Mouse (Mus musculus): ENCODE data around the gene Ipo4. TPM values are rescaled to one million over a fixed set of nuclear protein-coding genes. Genes with fewer than 3 reads are reported as not detected.
A peak's percentile ranks its signal among the peaks of the same experiment; 100 is the strongest.

The Ipo4 gene
- polyA plus RNA-seq, 1 experiment from 2014 or later = 127 TPM

DNA sequence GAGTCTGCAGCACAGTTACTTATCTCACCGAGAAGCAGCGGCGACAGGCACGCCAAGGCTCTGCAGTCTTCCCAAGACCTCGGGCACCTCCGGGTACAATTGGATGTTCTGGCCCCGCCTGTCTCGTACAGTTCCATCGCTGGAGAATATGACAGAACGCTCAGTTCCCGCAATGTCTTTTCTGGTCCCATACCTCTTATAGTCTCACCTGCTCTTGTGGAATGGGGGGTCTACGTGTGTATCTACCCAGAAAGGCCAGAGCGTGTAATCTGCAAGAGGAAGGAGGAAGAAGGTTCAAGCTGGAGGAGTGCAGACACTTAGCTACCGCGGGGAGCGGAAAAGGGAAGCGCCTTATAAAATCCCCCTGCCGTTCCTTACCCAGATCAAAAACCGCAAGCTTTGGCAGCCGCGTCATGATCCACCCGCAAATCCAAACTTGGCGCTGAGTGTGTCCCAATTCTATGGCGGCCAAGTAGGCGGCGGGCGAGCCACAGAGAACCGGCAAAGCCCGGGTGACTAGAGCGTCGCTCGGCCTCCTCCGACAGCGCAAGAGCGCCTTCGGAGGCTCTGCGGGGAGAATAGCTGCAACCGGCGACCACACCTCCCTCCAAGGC is 24.3 kb upstream of the Ipo4 start, which contains the start of gene Mdp1:
Gene Mdp1 (minus strand): TSS at position 549 of the 614 bp plus-strand sequence.
- Histone ChIP-seq H3K4me1 (ENCODE audit: control insufficient read depth, insufficient read depth, low read length) (peaks cover 13% of the 10 kb centered on the region; the same call in 1 of the 2 replicates), H3K36me3 (ENCODE audit: control insufficient read depth, insufficient read depth, low read length) (peaks cover 37% of the 10 kb centered on the region), H3K27ac (replicated peaks; ENCODE audit: low read depth, low read length) (peak within 1 kb of the TSS; percentile 84), H3K27me3 (replicated peaks; ENCODE audit: control insufficient read depth, insufficient read depth, low read length) (no peaks in the 10 kb centered on the region), H3K9ac (ENCODE audit: low read depth, low read length) (peak within 1 kb of the TSS; percentile 82), H3K4me2 (ENCODE audit: low read depth, low read length) (peak within 1 kb of the TSS; percentile 65), H3K4me3 (ENCODE audit: low read depth, low read length) (peak within 1 kb of the TSS; percentile 78), H3K9me3 (ENCODE audit: control insufficient read depth, low read length) (no peaks in the 10 kb centered on the region)
- DNase-seq (ENCODE audit: low spot score) (peak; percentile 95), ATAC-seq (ENCODE audit: low read depth) (peak; percentile 97)
- under 1% methylated on average over 37 of the region's 39 CpGs for WGBS

GRCm38 (mm10) chr14:55658011-55658410 is 22.3 kb upstream of the Ipo4 start:
- Histone ChIP-seq H3K4me1 (ENCODE audit: control insufficient read depth, insufficient read depth, low read length) (peaks cover 13% of the 10 kb centered on the region; the same call in 1 of the 2 replicates), H3K4me3 (ENCODE audit: low read depth, low read length) (no peak overlapping the region), H3K27ac (replicated peaks; ENCODE audit: low read depth, low read length) (no peak overlapping the region), H3K36me3 (ENCODE audit: control insufficient read depth, insufficient read depth, low read length) (peaks cover 27% of the 10 kb centered on the region), H3K27me3 (replicated peaks; ENCODE audit: control insufficient read depth, insufficient read depth, low read length) (no peaks in the 10 kb centered on the region), H3K9me3 (ENCODE audit: control insufficient read depth, low read length) (no peaks in the 10 kb centered on the region), H3K4me2 (ENCODE audit: low read depth, low read length) (no peak overlapping the region), H3K9ac (ENCODE audit: low read depth, low read length) (no peak overlapping the region)
- WGBS = 94% methylated on average over 5 of the region's 5 CpGs
- ATAC-seq (ENCODE audit: low read depth) = no peak
- no peak for DNase-seq (ENCODE audit: low spot score)

DNA sequence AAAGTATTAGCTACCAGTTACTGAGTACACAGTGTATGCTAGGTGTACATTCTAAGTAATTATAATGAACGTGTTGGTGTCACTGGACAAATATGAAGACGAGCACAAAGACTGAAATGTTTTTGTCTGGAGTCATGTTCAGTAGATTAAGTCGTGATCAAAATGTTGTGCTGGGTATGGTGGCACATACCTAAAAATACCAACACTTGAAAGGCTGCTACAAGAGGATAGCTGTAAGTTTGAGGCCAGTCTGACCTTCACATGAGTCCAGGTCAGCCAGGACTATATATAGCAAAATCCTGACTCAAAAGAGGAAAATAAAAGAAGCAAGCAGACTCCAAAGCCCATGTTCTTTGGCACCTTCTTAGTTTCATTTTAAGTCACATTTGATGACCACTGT is 21.2 kb upstream of the Ipo4 start:
- no peak overlapping the region for H3K4me2 ChIP-seq (ENCODE audit: low read depth, low read length)
- H3K4me1 ChIP-seq (ENCODE audit: control insufficient read depth, insufficient read depth, low read length) = peaks cover 13% of the 10 kb centered on the region; the same call in 1 of the 2 replicates
- peaks cover 17% of the 10 kb centered on the region for H3K36me3 ChIP-seq (ENCODE audit: control insufficient read depth, insufficient read depth, low read length)
- H3K4me3 ChIP-seq (ENCODE audit: low read depth, low read length) = no peak overlapping the region
- ATAC-seq (ENCODE audit: low read depth) (no peak), DNase-seq (ENCODE audit: low spot score) (no peak)
- no peaks in the 10 kb centered on the region for H3K9me3 ChIP-seq (ENCODE audit: control insufficient read depth, low read length)
- H3K9ac ChIP-seq (ENCODE audit: low read depth, low read length) = no peak overlapping the region
- WGBS = 85% methylated on average over 3 of the region's 3 CpGs
- H3K27ac ChIP-seq (replicated peaks; ENCODE audit: low read depth, low read length) = no peak overlapping the region
- no peaks in the 10 kb centered on the region for H3K27me3 ChIP-seq (replicated peaks; ENCODE audit: control insufficient read depth, insufficient read depth, low read length)

- Histone ChIP-seq H3K4me1 (ENCODE audit: control insufficient read depth, insufficient read depth, low read length) (no peaks in the 10 kb centered on the region), H3K27ac (replicated peaks; ENCODE audit: low read depth, low read length) (no peak overlapping the region), H3K9ac (ENCODE audit: low read depth, low read length) (no peak overlapping the region), H3K36me3 (ENCODE audit: control insufficient read depth, insufficient read depth, low read length) (peaks cover 2% of the 10 kb centered on the region; the same call in 1 of the 2 replicates), H3K4me2 (ENCODE audit: low read depth, low read length) (no peak overlapping the region), H3K27me3 (replicated peaks; ENCODE audit: control insufficient read depth, insufficient read depth, low read length) (no peaks in the 10 kb centered on the region), H3K4me3 (ENCODE audit: low read depth, low read length) (no peak overlapping the region), H3K9me3 (ENCODE audit: control insufficient read depth, low read length) (no peaks in the 10 kb centered on the region)
- no peak for DNase-seq (ENCODE audit: low spot score)
- WGBS = 90% methylated on average over 7 of the region's 7 CpGs
- no peak for ATAC-seq (ENCODE audit: low read depth)
Observed at GRCm38 (mm10) chr14:55651528-55651927, 15.8 kb upstream of the Ipo4 start.

GRCm38 (mm10) chr14:55649884-55650283 is 14.1 kb upstream of the Ipo4 start, which contains the start of gene Tssk4:
Tssk4 (plus strand) TSS chr14:55650184.
- 91% methylated on average over 2 of the region's 2 CpGs for WGBS

DNA sequence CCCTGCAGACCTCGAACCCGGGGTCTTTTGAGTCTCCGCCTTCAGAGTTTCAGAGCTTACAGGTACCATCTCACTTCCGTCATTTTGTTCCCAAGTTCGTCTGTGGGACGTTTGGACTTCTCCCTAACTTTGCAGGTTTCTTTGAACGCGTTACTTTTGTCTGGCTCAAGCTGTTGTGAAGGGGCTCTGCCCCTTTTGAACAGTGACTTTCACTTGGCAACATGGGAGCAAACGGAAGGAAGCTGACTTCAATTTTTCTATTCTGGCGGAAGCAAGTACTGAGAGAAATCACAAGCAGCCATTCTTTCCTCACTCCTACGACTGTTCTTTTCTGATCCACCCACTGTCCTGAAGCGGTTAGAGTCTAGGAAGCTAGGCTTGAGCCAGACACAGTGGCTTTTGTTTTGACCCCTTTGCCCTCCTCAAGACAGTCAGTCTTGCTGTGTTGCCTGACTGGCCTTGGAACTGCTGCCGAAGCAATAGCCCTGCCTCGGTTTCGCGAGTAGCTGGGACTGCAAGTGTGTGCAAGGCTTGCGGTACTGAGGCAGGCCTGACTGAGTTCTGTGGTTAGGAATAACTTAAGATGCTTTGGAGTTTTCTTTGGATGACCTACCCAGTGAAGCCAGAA is 8.6 kb upstream of the Ipo4 start:
- H3K36me3 ChIP-seq (ENCODE audit: control insufficient read depth, insufficient read depth, low read length) = peaks cover 35% of the 10 kb centered on the region
- peak; percentile 10 for DNase-seq (ENCODE audit: low spot score)
- H3K4me3 ChIP-seq (ENCODE audit: low read depth, low read length) = peak overlapping the region; percentile 97
- no peaks in the 10 kb centered on the region for H3K9me3 ChIP-seq (ENCODE audit: control insufficient read depth, low read length)
- no peak for ATAC-seq (ENCODE audit: low read depth)
- H3K4me1 ChIP-seq (ENCODE audit: control insufficient read depth, insufficient read depth, low read length) = peaks cover 19% of the 10 kb centered on the region
- peak overlapping the region; percentile 85 for H3K4me2 ChIP-seq (ENCODE audit: low read depth, low read length)
- WGBS = 19% methylated on average over 17 of the region's 17 CpGs
- H3K9ac ChIP-seq (ENCODE audit: low read depth, low read length) = peak overlapping the region; percentile 95
- no peaks in the 10 kb centered on the region for H3K27me3 ChIP-seq (replicated peaks; ENCODE audit: control insufficient read depth, insufficient read depth, low read length)
- peak overlapping the region; percentile 96 for H3K27ac ChIP-seq (replicated peaks; ENCODE audit: low read depth, low read length)

More at GRCm38 (mm10) chr14:55649884-55650283, 14.1 kb upstream of the Ipo4 start, which contains the start of gene Tssk4:
- no peaks in the 10 kb centered on the region for H3K27me3 ChIP-seq (replicated peaks; ENCODE audit: control insufficient read depth, insufficient read depth, low read length)
- no peak within 1 kb of the TSS for H3K9ac ChIP-seq (ENCODE audit: low read depth, low read length)
- H3K4me1 ChIP-seq (ENCODE audit: control insufficient read depth, insufficient read depth, low read length) = peaks cover 6% of the 10 kb centered on the region
- no peak within 1 kb of the TSS for H3K4me2 ChIP-seq (ENCODE audit: low read depth, low read length)
- H3K36me3 ChIP-seq (ENCODE audit: control insufficient read depth, insufficient read depth, low read length) = peaks cover 10% of the 10 kb centered on the region; the same call in 1 of the 2 replicates
- no peak within 1 kb of the TSS for H3K27ac ChIP-seq (replicated peaks; ENCODE audit: low read depth, low read length)
- ATAC-seq (ENCODE audit: low read depth) = no peak
- no peak within 1 kb of the TSS for H3K4me3 ChIP-seq (ENCODE audit: low read depth, low read length)
- no peaks in the 10 kb centered on the region for H3K9me3 ChIP-seq (ENCODE audit: control insufficient read depth, low read length)
- DNase-seq (ENCODE audit: low spot score) = no peak

DNA sequence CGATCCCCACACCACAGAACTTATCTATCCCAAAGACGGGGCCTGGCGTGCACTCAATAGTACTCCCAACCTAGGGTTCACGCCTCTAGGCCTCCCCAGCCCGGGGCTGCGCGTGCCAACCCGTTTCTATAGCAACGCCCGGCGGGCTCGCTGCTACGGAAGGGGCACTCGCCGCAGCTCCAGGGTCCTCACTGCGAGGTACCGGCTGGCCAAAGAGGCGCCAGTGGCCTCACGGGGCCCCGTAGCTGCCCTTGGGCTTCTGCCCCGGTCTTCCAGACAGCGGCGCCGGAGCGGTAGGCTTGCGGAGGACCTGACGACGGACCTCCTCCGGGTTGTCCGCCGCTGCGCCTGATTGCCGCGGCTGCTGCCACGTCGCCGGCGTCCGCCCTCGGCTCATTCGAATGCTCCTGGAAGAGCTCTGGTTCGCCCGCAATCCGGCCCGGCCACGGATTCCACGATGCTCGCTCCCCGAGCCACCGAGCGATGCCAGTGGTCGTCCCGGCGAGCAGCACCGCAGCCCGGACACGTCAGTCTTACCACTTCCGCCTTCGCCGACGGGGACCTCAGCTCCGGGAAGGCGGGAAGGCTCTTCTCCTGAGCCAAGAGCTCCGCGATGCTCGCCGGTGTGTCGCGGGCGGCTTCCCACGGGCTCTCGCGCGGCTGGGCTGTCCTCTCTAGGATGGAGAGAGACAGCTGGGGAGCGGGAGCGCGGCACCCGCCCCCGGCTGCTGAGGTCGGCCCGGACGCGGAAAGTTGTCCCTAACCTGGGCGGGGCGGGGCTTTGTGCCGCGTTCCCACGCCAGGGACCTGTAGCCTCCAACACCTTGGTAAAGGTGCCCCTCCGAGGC is 7.5 kb upstream of the Ipo4 start, which contains the start of gene Tm9sf1:
Gene Tm9sf1 (minus strand): TSS at position 747 of the 848 bp plus-strand sequence.
- H3K4me2 ChIP-seq (ENCODE audit: low read depth, low read length) = peak within 1 kb of the TSS; percentile 85
- WGBS = under 1% methylated on average over 63 of the region's 89 CpGs
- H3K9ac ChIP-seq (ENCODE audit: low read depth, low read length) = peak within 1 kb of the TSS; percentile 95
- H3K27ac ChIP-seq (replicated peaks; ENCODE audit: low read depth, low read length) = peak within 1 kb of the TSS; percentile 96
- DNase-seq (ENCODE audit: low spot score) = peak; percentile 92
- H3K27me3 ChIP-seq (replicated peaks; ENCODE audit: control insufficient read depth, insufficient read depth, low read length) = no peaks in the 10 kb centered on the region
- peaks cover 19% of the 10 kb centered on the region for H3K4me1 ChIP-seq (ENCODE audit: control insufficient read depth, insufficient read depth, low read length)
- peak; percentile 92 for ATAC-seq (ENCODE audit: low read depth)
- peaks cover 46% of the 10 kb centered on the region for H3K36me3 ChIP-seq (ENCODE audit: control insufficient read depth, insufficient read depth, low read length)
- no peaks in the 10 kb centered on the region for H3K9me3 ChIP-seq (ENCODE audit: control insufficient read depth, low read length)
- peak within 1 kb of the TSS; percentile 97 for H3K4me3 ChIP-seq (ENCODE audit: low read depth, low read length)

- Histone ChIP-seq H3K27ac (replicated peaks; ENCODE audit: low read depth, low read length) (peak overlapping the region; percentile 96), H3K36me3 (ENCODE audit: control insufficient read depth, insufficient read depth, low read length) (peaks cover 52% of the 10 kb centered on the region), H3K4me3 (ENCODE audit: low read depth, low read length) (peak overlapping the region; percentile 97), H3K9me3 (ENCODE audit: control insufficient read depth, low read length) (no peaks in the 10 kb centered on the region), H3K4me1 (ENCODE audit: control insufficient read depth, insufficient read depth, low read length) (peaks cover 19% of the 10 kb centered on the region), H3K27me3 (replicated peaks; ENCODE audit: control insufficient read depth, insufficient read depth, low read length) (no peaks in the 10 kb centered on the region), H3K9ac (ENCODE audit: low read depth, low read length) (peak overlapping the region; percentile 95), H3K4me2 (ENCODE audit: low read depth, low read length) (peak overlapping the region; percentile 85)
- ATAC-seq (ENCODE audit: low read depth) = peak; percentile 14; the same call in 1 of the 2 replicates
- WGBS = 27% methylated on average over 6 of the region's 8 CpGs
- DNase-seq (ENCODE audit: low spot score) = no peak
Observed at GRCm38 (mm10) chr14:55642679-55643059, 6.9 kb upstream of the Ipo4 start.

Data from embryonic facial prominence, embryonic 14.5 days (tissue).